Mouse (Mus musculus) ovary, postnatal 14 days (tissue): ENCODE measurements at regions not wholly inside any gene's neighbourhood (a gene's known extent, or its start where the extent isn't known, plus 50 kb on each side); places are given as distances from the start of the nearest gene placed in this dataset.

Experiments
- DNase-seq: peaks from one replicate; pipeline ENCODE4 v3.0.0; 2022; ENCODE audit warnings: low spot score

DNA sequence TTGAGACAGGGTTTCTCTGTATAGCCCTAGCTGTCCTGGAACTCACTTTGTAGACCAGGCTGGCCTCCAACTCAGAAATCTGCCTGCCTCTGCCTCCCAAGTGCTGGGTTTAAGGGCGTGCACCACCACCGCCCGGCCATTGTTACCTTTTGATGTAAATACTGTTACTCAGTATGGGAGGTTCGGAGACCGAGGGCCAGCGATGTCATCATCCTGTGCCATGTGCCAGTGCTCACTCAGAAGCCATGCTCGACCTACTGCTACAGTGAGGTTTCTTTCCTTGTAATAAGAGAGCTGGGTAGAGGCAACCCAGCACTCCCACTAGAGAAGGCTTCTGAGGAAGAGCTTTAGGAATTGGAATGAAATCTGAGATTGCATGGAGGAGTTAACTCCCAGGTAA lies 191.6 kb upstream of the Tgfbr2 start:
- DNase-seq, result no peak

GRCm38 (mm10) chr9:116366193-116366592 lies 191.0 kb upstream of the Tgfbr2 start:
- DNase-seq, result no peak

DNA sequence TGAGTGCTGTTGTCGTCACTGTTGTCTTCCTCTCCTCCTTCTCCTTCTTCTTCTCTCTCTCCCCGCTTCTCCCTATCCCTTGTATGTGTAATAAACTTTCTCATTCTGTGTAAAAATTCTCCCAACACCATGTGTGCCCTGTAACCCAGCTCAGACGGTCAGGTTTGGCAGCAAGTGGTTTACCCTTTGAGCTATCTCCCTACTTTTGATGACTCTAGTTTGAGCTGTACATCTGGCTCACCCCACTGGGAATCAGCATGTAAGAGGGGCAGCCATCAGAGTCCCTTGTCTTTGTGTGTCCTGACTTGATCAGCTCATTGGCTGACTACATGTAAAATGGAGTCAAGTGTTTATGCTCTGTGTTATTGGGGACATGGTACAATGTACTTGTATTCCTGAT lies 190.5 kb upstream of the Tgfbr2 start:
- no peak for DNase-seq

GRCm38 (mm10) chr9:116365016-116365685 lies 190.0 kb upstream of the Tgfbr2 start:
- DNase-seq, result no peak

DNA sequence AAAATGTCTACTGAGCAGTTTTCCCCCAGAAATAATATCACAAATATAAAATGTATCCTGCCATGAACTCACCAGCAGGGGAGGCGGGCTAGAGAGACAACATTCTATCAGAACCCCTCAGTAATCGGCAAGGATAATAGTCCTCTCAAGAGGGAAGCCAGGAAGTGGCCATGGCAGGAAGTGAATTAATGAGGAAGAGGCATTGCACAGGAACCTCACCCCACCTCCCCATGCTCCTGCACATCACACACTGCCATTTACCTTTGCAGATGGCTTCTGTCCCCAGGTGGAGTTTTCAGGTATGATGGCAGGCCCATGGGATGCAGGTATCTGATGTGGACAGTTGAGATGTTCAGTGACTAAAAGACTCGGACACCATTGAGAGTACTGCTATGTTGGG lies 185.9 kb upstream of the Tgfbr2 start:
- DNase-seq, result no peak

- DNase-seq, result no peak
Observed at GRCm38 (mm10) chr9:116354056-116354732, 179.0 kb upstream of the Tgfbr2 start.

DNA sequence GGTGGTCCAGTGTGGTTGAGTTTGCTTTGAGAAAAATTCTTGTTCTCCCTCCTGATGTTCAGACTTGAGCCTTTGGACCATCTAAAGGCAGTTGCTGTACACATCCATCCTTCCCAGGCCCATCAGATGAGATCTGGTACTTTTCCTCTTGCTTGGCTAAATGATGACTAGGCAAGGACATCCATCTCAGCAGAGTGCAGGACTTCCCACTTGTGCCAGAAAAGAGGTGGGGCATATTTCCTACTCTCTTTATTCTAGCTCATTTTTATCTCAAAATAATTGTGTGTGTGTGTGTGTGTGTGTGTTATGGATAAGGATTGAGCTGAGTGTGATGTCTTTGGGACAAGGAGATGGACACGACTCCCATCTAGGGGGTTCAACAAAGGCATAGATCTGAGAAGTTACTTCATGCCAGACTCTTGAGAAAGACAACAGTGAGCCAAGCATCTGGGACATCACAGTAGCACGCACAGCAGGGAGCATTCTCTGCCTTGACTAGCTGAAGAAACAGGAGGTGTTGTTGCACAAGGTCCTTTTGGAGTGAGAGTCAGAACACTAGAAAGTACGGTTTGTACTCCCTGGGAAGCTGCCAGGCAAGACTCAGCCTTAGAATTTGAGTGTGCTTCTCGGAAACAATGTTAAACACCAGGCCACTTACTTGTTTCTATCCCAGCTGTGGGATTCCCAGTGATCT lies 177.8 kb upstream of the Tgfbr2 start:
- no peak for DNase-seq

GRCm38 (mm10) chr9:116350804-116351547 lies 175.8 kb upstream of the Tgfbr2 start:
- no peak for DNase-seq

DNA sequence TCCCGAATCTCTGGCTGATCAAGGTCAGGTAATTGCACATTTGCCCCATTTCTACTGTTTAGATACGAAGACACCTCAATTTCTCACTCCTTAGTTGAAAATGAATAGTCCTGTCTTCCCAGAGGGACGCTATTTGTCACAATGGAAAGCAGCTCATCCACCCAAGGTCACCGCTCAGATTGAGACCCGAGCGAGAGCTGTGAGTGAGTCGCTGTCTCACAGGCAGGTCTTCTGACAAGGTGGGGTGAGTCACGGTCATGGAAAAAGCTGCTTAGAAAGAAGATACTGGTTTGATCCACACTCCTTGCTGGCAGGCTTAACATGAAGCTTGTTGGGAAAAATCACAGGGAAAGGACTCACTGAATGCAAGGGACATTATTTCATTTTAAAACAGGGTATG lies 171.9 kb upstream of the Tgfbr2 start:
- no peak for DNase-seq

- DNase-seq, result no peak
Observed at GRCm38 (mm10) chr9:116346495-116346894, 171.3 kb upstream of the Tgfbr2 start.

DNA sequence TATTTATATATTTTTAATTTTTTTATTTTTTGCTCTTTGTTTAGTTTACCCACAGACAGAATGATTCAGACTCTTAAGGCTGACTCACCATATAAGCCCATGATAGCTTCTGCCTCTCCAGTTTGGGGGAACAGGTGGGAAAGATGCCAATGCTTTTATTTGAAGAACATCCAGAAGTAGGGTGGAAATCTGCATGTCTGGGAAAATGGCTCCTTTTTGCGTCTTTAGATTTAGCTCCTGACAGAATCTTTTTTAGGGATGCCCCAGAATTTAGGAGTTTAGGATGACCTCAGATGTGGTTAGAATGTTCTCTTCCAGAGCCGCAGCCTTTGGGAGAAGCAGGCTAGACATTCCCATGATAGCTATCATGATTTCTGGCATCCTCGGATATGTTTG lies 167.9 kb upstream of the Tgfbr2 start:
- no peak for DNase-seq

DNA sequence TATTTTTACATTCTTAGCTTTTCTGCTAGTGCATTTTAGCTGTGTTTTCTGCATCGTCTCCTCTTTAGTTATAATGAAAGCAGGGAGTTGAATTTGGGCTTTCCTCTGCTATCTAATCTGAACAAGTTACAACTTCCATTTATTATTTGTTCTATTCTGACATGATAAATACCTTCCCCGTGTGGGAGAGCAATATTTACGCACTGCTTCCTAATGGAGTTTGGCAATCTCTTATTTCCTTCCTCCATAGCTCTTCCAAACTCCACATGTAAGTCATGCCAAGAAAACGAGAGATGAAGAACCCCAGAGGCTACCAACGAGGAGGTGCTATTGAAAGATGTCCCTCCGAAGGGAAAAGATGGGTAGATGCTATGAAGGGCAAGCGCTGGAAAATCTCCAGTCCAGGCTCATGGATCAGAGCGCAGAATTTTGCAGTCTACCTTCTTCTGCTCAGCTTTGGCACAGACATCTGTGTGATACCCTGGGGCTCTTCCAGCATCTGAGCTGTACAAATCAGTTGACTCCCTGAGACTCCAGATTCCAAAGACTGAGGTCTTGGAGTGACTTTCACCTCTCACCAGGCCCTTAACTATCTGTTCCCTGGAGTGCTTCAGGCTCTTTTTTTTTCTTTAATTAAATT lies 167.4 kb upstream of the Tgfbr2 start:
- no peak for DNase-seq

- DNase-seq, result no peak
Observed at GRCm38 (mm10) chr9:116342009-116342408, 166.8 kb upstream of the Tgfbr2 start.

- DNase-seq, result no peak
Observed at GRCm38 (mm10) chr9:116340952-116341351, 165.8 kb upstream of the Tgfbr2 start.

DNA sequence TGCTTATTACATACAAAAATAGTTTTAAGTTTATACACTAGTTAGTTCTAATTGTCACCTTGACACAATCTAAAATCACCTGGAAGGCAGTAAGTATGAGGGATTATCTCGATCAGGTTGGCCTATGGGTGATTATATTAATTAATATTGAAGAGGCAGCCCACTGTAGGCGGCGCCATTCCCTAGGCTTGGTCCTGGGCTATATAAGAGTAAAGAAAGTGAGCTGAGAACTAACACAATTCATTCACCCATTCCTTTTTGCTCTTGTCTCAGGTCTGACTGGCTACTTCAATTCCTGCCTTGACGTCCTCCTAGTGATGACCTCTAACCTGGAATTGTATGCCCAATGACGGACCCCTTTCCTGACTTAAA lies 163.6 kb upstream of the Tgfbr2 start:
- DNase-seq, result no peak

- no peak for DNase-seq
Observed at GRCm38 (mm10) chr9:116338093-116338728, 163.1 kb upstream of the Tgfbr2 start.

- DNase-seq, result no peak
Observed at GRCm38 (mm10) chr9:116337446-116338010, 162.4 kb upstream of the Tgfbr2 start.

DNA sequence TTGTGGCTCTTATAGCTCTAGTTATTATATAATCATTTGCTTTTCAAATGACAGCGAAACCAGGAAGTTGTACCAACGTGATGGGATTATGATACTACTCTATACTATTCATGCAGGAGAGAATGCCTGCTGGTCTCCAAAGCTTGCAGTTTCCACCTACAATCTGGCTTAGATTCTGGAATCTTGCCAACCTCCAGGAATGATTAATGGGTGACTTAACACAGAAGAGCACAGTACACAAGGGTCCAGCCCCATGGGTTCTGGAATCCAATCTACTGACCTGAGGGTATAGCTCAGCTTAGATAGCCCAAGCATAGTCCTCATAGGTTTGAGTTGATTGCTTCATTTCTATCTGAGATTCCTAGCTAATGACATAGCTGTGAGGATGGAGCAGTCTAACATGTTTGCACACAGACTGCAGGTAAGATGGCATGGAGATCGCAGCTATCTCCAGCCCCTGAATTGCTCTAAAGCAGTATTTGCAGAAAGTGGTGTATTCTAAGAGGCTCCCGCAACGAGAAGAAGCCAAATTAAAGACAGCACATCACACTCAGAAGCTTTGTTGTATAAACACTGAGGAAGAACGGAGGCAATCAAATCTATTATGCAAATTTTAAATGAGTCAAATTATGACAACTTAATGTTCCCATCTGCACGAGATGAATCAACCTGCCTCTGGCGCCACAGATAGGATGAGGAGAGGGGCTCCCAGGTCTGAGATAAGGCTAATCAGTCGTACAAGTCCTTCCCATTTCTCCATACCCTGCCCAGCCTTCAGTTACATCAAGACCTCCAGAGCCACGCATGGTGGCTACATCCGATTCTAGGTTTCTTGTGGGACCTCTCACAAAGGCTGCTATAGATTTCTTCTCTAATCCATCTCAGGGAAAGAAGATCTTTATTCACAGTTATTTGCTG lies 160.7 kb upstream of the Tgfbr2 start:
- no peak for DNase-seq

- DNase-seq, result no peak
Observed at GRCm38 (mm10) chr9:116333956-116334463, 158.8 kb upstream of the Tgfbr2 start.

DNA sequence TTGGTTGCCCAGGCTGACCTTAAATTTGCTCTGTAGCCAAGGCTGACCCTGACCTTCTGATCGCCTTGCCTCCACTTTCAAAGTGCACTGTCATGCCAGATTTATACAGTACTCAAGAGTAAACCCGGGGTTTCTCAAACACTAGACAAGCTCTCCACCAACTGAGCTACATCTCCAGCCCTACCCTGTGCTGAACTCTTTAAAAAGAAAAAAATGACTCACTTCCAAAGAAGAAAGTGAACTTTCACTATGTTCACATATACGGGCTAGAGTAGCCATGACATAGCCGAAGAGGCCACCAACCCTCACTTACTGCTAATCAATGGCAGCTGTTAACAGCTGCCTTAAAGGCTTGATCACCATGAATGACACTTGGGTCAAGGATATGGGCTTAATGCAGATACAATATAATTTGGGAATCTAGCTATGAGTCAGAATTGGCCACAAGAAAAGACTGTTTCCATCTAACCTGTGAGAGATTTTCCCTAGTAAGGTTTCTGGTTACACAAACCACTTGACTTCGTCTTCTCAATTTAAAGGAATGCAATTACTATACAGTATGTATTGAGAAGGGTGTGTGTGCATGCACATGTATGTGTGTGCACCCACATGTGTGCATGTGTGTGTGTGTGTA lies 157.4 kb upstream of the Tgfbr2 start:
- no peak for DNase-seq
